Mouse (Mus musculus) spleen, adult 2 months (tissue): ENCODE results near the gene Cyb561d1. TPM values are rescaled to one million over a fixed set of nuclear protein-coding genes. Genes with fewer than 3 reads are reported as not detected.
A peak's percentile ranks its signal among the peaks of the same experiment; 100 is the strongest.

Source experiments
- DNase-seq, 2 experiments: peaks; one replicate each; pipeline versions ENCODE4 v3.0.0 to v3.0.0-alpha.2; 2012 to 2021; ENCODE audit warnings: low spot score in 2 of 2, low read depth in 1 of 2
- H3K27ac ChIP-seq: fragments of 200-500 bp; 2 replicates; pipeline ENCODE4 v1.5.1; 2012; ENCODE audit warnings: low read length, inconsistent platforms; ENCODE audit not compliant: insufficient read depth
- H3K27me3 ChIP-seq: fragments of 200-500 bp; 2 replicates; pipeline ENCODE4 v1.6.1; 2012; ENCODE audit warnings: mild to moderate bottlenecking, moderate library complexity, low read length, inconsistent platforms; ENCODE audit not compliant: control insufficient read depth, insufficient read depth
- H3K36me3 ChIP-seq: fragments of 200-500 bp; 2 replicates; pipeline ENCODE4 v1.6.1; 2012; ENCODE audit warnings: mild to moderate bottlenecking, low read length, inconsistent platforms; ENCODE audit not compliant: control insufficient read depth, insufficient read depth
- H3K4me1 ChIP-seq: fragments of 200-500 bp; 2 replicates; pipeline ENCODE4 v1.6.1; 2011; ENCODE audit warnings: inconsistent platforms; ENCODE audit not compliant: control insufficient read depth, insufficient read depth, insufficient read length
- H3K4me3 ChIP-seq: fragments of 200-500 bp; 2 replicates; pipeline ENCODE4 v1.5.1; 2011; ENCODE audit warnings: mild to moderate bottlenecking, inconsistent platforms; ENCODE audit not compliant: insufficient read depth, insufficient read length; ENCODE audit errors: extremely low read depth
- CTCF ChIP-seq: fragments of 200-500 bp; IDR thresholded peaks from 2 replicates; pipeline ENCODE4 v1.5.1; 2011; ENCODE audit warnings: mild to moderate bottlenecking, inconsistent platforms; ENCODE audit not compliant: insufficient read depth, insufficient read length, insufficient replicate concordance; ENCODE audit errors: extremely low read depth
- POLR2A ChIP-seq: fragments of 200-500 bp; IDR thresholded peaks from 2 replicates; pipeline ENCODE4 v1.6.1; 2011; ENCODE audit warnings: low read depth, low read length, inconsistent platforms
- WGBS: fragments of 180-500 bp; shearing (Covaris S2); methylation state at CpG from one replicate; pipeline ENCODE4 v1.1.7; 2018; 5-methylcytosine and 5-hydroxymethylcytosine counted together
- polyA plus RNA-seq: library from polyadenylated mRNA; depleted of rRNA; stranded (reverse); fragments of >200 nt; gene quantifications from 2 replicates; pipeline ENCODE4 v1.2.3, GENCODE M21; 2012

Gene Cyb561d1
- polyA plus RNA-seq, 1 experiment = 13.8 TPM

DNA sequence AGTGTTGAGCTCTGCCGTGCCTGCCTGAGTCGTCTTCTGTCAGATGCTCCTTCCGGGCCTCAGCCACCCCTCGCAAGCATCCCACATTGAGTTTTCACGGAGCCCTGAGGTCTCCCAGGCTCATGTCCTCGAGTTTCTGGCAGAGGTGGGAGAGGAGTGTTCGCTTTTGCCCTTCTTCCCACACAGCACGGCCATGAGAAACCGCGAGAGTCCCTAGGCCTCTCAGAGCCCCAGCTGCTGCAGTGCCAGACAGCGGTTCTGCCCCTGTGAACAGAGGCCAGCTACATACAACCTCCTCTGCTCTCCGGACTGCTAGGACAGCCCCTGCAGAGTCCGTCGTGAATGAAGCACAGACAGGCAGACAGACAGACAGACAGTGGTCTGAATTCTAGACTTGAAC lies 33.5 kb downstream of the Cyb561d1 start:
- DNase-seq = no peak
- Histone ChIP-seq H3K27me3 (no peaks in the 10 kb centered on the region), H3K27ac (no peak overlapping the region), H3K36me3 (no peaks in the 10 kb centered on the region), H3K4me3 (no peak overlapping the region), H3K4me1 (peaks cover 4% of the 10 kb centered on the region; the same call in 1 of the 2 replicates)
- WGBS = 58% methylated on average over 14 of the region's 14 CpGs
- TF ChIP-seq POLR2A = no peak

GRCm38 (mm10) chr3:108166486-108167211 lies 34.4 kb downstream of the Cyb561d1 start:
- Histone ChIP-seq H3K4me1 (peaks cover 4% of the 10 kb centered on the region; the same call in 1 of the 2 replicates), H3K4me3 (no peak overlapping the region), H3K27me3 (no peaks in the 10 kb centered on the region), H3K27ac (no peak overlapping the region), H3K36me3 (no peaks in the 10 kb centered on the region)
- DNase-seq = no peak
- no peak for TF ChIP-seq CTCF
- no peak for TF ChIP-seq POLR2A
- 24% methylated on average over 11 of the region's 11 CpGs for WGBS

- TF ChIP-seq CTCF (no peak), POLR2A (no peak)
- H3K27ac ChIP-seq = no peak overlapping the region
- WGBS = 78% methylated on average over 10 of the region's 10 CpGs
- no peaks in the 10 kb centered on the region for H3K36me3 ChIP-seq
- no peaks in the 10 kb centered on the region for H3K27me3 ChIP-seq
- no peak overlapping the region for H3K4me3 ChIP-seq
- H3K4me1 ChIP-seq = peaks cover 4% of the 10 kb centered on the region; the same call in 1 of the 2 replicates
- DNase-seq = no peak
These were observed 35.3 kb downstream of the Cyb561d1 start for GRCm38 (mm10) chr3:108165532-108166315.

- DNase-seq = peak; percentile 50 to 71
- Histone ChIP-seq H3K4me3 (peak overlapping the region; percentile 43), H3K36me3 (no peaks in the 10 kb centered on the region), H3K4me1 (peaks cover 4% of the 10 kb centered on the region; the same call in 1 of the 2 replicates), H3K27me3 (no peaks in the 10 kb centered on the region), H3K27ac (no peak overlapping the region)
- 14% methylated on average over 9 of the region's 9 CpGs for WGBS
- TF ChIP-seq POLR2A = no peak
- TF ChIP-seq CTCF = peak; percentile 95; the same call in 1 of the 2 replicates
These were observed 36.2 kb downstream of the Cyb561d1 start for GRCm38 (mm10) chr3:108164807-108165206.

DNA sequence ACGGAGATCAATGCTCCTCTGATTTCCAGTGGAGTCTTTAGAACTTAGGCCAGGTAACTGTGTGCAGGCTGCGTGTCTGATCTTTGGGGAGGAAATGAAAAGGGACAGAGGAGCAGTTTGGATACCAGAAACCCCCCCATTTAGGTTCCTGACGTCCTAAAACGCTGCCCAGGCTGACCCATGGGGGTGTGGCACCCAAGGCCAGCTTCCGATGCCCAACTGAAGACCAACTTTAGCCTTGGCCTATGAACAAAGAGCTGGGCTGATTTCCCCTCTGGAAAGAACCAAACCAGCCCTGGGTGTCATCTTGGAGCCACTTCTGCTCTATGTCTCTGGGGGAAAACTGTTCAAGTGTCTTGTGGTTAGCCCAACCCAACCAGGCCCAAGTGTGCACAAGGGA lies 36.9 kb downstream of the Cyb561d1 start:
- 65% methylated on average over 5 of the region's 5 CpGs for whole genome bisulfite sequencing

DNA sequence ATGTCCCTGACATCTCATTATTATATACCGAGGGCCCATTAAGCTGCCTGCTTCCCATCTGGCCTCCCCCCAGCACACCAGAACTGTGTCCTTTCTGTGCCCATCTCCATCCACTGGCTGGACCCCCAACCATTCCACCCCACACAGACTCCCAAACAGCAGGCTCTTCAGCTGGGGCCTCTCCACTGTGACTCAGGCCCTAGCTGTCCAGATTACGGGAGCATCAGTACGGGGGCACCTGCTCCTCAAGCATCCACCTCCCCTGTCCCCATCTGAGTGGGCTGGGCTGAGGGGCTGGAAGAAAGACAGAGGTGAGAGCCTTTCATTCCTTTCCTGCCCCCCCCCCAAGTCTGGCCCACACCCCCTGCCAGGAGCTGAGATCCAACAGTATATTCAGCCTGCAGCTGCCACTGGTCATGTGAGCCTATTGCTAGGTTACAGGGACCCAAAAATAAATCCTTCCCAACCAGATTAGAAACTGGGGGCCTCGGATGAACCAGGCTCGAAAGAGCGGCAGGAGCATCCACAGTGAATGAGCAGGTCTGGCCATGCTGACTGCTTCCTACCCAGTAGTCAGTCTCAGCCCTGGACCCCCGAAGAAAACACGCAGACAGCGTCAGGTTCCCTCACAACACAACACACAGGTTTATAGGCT lies 42.5 kb downstream of the Cyb561d1 start:
- WGBS = 79% methylated on average over 9 of the region's 9 CpGs
- TF ChIP-seq POLR2A (no peak), CTCF (no peak)
- no peaks in the 10 kb centered on the region for H3K4me1 ChIP-seq

More for the DNA sequence above, 36.9 kb downstream of the Cyb561d1 start:
- no peaks in the 10 kb centered on the region for H3K27me3 ChIP-seq
- no peak overlapping the region for H3K4me3 ChIP-seq
- DNase-seq = no peak
- peaks cover 4% of the 10 kb centered on the region; the same call in 1 of the 2 replicates for H3K4me1 ChIP-seq
- H3K36me3 ChIP-seq = no peaks in the 10 kb centered on the region
- TF ChIP-seq POLR2A (no peak), CTCF (no peak)
- H3K27ac ChIP-seq = no peak overlapping the region

More for the DNA sequence above, 42.5 kb downstream of the Cyb561d1 start:
- Histone ChIP-seq H3K27ac (no peak overlapping the region), H3K36me3 (no peaks in the 10 kb centered on the region), H3K4me3 (no peak overlapping the region), H3K27me3 (no peaks in the 10 kb centered on the region)
- no peak for DNase-seq
